Comparison of ENCODE assay signal across 9 mouse cellular contexts in genomic region chr6:38910828-38911559, GRCm38 (mm10). TPM values are rescaled to one million over a fixed set of nuclear protein-coding genes. Genes with fewer than 3 reads are reported as not detected.
DNase-seq lines count a peak whose midpoint lies in the region; ATAC-seq lines count a peak whose summit lies in the region.
"Had no signal": no experiment of that assay in that cellular context is flagged by ENCODE, and none has a peak within 500 bp of the region (broad histone marks: within the 10 kb centered on the region; RNA-seq: fewer than 3 reads in every experiment).

No protein-coding gene starts in this region.

- H3K27me3 ChIP-seq in limb, embryonic 12.5 days, result peaks cover 2% of the 10 kb centered on the region; the same call in 1 of the 2 replicates
- H3K27me3 ChIP-seq: limb, embryonic 13.5 days had no signal

- WGBS in limb, embryonic 12.5 days, result 66% methylated on average over 3 of the region's 3 CpGs

- H3K4me2 ChIP-seq in limb, embryonic 12.5 days, result no peak overlapping the region
- H3K4me2 ChIP-seq: limb, embryonic 13.5 days had no signal

- H3K36me3 ChIP-seq in limb, embryonic 12.5 days, result no peaks in the 10 kb centered on the region
- H3K36me3 ChIP-seq: limb, embryonic 13.5 days had no signal

- H3K27ac ChIP-seq in limb, embryonic 12.5 days, result no peak overlapping the region
- H3K27ac ChIP-seq: limb, embryonic 13.5 days had no signal

- peaks cover 6% of the 10 kb centered on the region for H3K4me1 ChIP-seq in limb, embryonic 12.5 days (replicated peaks)

- peak; percentile 79 to 82 for DNase-seq in B cell, adult 2 months
- peak; percentile 56 for DNase-seq in MN1 (ENCODE audit: low spot score)
- peak; percentile 66 for DNase-seq in cerebellum, adult 8-10 months
- DNase-seq in gastrocnemius, postnatal 25 days, result peak; percentile 19
- DNase-seq in kidney, adult 11 months, result peak; percentile 78
- DNase-seq in natural killer cell, adult 2 months (ENCODE audit: low spot score in 2 of 2), result peak; percentile 45 to 71
- DNase-seq in thymus, postnatal 14 days, result peak; percentile 65

- ATAC-seq in limb, embryonic 12.5 days (ENCODE audit: insufficient number of reproducible peaks, insufficient read depth, low FRiP score, low TSS enrichment, low read depth), result peak; percentile 23; the same call in 1 of the 2 replicates

- H3K4me3 ChIP-seq in limb, embryonic 12.5 days (replicated peaks), result no peak overlapping the region
- H3K4me3 ChIP-seq: limb, embryonic 13.5 days had no signal

- no peaks in the 10 kb centered on the region for H3K9me3 ChIP-seq in limb, embryonic 12.5 days
- H3K9me3 ChIP-seq: limb, embryonic 13.5 days had no signal

- no peak overlapping the region for H3K9ac ChIP-seq in limb, embryonic 12.5 days (replicated peaks)
- H3K9ac ChIP-seq: limb, embryonic 13.5 days had no signal

RNA-seq across cellular contexts. Expression of gene Hipk2, which starts 35.0 kb away (rescaled TPM):
- 10 to 100 TPM; 69.0 to 78.5 TPM for total RNA-seq in gastrocnemius, postnatal 25 days (2021)
- polyA plus RNA-seq in limb, embryonic 12.5 days (2016; fragmentation: Nextera tagmentation; extraction: Ambion mirVana), result 23.6 and 24.5 TPM in 2 replicates

RNA-seq across cellular contexts. Expression of gene Tbxas1, which starts 35.8 kb away (rescaled TPM):
- under 1 TPM; 0.67 to 0.72 TPM for total RNA-seq in gastrocnemius, postnatal 25 days (2021)
- 1.1 and 1.2 TPM in 2 replicates for polyA plus RNA-seq in limb, embryonic 12.5 days (2016; fragmentation: Nextera tagmentation; extraction: Ambion mirVana)

Comparison
In these comparisons a context has a peak if more than half of its experiments do, and no peak if none do; other contexts are left out.
1. DNase-seq: peak in every context shown above with its lines; median percentile 80 in B cell, adult 2 months; 78 in kidney, adult 11 months; 66 in cerebellum, adult 8-10 months; 65 in thymus, postnatal 14 days; 58 in natural killer cell, adult 2 months; 56 in MN1; 19 in gastrocnemius, postnatal 25 days.